Mouse (Mus musculus): ENCODE results near the gene Itsn2. TPM values are rescaled to one million over a fixed set of nuclear protein-coding genes. Genes with fewer than 3 reads are reported as not detected.

Itsn2 gene
- polyA plus RNA-seq, 1 experiment, result 0.84 TPM

GRCm38 (mm10) chr12:4638438-4638837, 46.0 kb downstream of the Itsn2 start:
- peaks cover 71% of the 10 kb centered on the region for H3K36me3 ChIP-seq (ENCODE audit: control insufficient read depth)
- TF ChIP-seq GATA1 (IDR thresholded peaks at IDR 0.05; ENCODE audit: low read length) (no peak), TAL1 (IDR thresholded peaks at IDR 0.05; ENCODE audit: low read length) (no peak)
- no peak overlapping the region for H3K4me3 ChIP-seq (replicated peaks)
- no peaks in the 10 kb centered on the region for H3K4me1 ChIP-seq (ENCODE audit: control insufficient read depth)
- no peaks in the 10 kb centered on the region for H3K9me3 ChIP-seq (ENCODE audit: control insufficient read depth, low read length)
- H3K27me3 ChIP-seq (ENCODE audit: control insufficient read depth), result no peaks in the 10 kb centered on the region

DNA sequence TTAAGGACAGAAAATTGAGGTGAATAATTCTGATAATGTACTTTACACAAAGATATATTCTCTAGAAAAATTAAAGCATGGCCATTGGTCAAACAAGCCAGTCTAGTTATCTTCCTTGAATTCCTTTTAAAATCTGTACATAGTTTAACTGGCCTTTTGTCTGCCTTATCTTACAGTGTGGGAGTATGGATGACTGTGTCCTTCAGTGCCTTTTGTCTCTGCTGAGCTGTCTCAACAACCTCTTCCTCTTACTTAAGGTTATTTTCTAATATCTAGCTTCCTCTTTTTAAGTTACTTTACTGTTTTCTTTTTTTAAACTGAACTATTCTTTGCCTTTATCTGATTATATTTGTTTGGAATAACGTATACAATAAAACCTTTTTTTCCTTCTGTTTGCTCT, 48.3 kb downstream of the Itsn2 start:
- peaks cover 66% of the 10 kb centered on the region for H3K36me3 ChIP-seq (ENCODE audit: control insufficient read depth)
- no peaks in the 10 kb centered on the region for H3K9me3 ChIP-seq (ENCODE audit: control insufficient read depth, low read length)
- H3K4me1 ChIP-seq (ENCODE audit: control insufficient read depth), result no peaks in the 10 kb centered on the region
- TF ChIP-seq TAL1 (IDR thresholded peaks at IDR 0.05; ENCODE audit: low read length) (no peak), GATA1 (IDR thresholded peaks at IDR 0.05; ENCODE audit: low read length) (no peak)
- H3K27me3 ChIP-seq (ENCODE audit: control insufficient read depth), result no peaks in the 10 kb centered on the region
- H3K4me3 ChIP-seq (replicated peaks), result no peak overlapping the region

DNA sequence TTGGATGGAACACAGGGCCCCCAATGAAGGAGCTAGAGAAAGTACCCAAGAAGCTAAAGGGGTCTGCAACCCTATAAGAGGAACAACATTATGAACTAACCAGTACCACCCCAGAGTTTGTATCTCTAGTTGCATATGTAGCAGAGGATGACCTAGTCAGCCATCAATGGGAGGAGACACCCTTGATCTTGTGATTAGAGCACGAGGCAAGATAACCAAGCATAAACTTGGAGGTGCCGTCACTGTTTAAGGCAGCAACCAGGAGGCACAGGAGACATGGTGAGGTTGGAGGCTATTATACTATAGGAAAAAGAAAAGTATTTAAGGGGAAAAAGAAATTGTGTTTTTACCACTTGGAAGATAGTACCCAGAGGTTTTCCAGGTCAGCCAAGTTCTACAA, 64.4 kb downstream of the Itsn2 start:
- TF ChIP-seq GATA1 (IDR thresholded peaks at IDR 0.05; ENCODE audit: low read length) (no peak), TAL1 (IDR thresholded peaks at IDR 0.05; ENCODE audit: low read length) (no peak)
- Histone ChIP-seq H3K36me3 (ENCODE audit: control insufficient read depth) (peaks cover 71% of the 10 kb centered on the region), H3K4me1 (ENCODE audit: control insufficient read depth) (peaks cover 7% of the 10 kb centered on the region), H3K27me3 (ENCODE audit: control insufficient read depth) (no peaks in the 10 kb centered on the region), H3K9me3 (ENCODE audit: control insufficient read depth, low read length) (no peaks in the 10 kb centered on the region), H3K4me3 (replicated peaks) (no peak overlapping the region)

- H3K4me3 ChIP-seq (replicated peaks), result no peak overlapping the region
- no peaks in the 10 kb centered on the region for H3K9me3 ChIP-seq (ENCODE audit: control insufficient read depth, low read length)
- H3K27me3 ChIP-seq (ENCODE audit: control insufficient read depth), result no peaks in the 10 kb centered on the region
- no peaks in the 10 kb centered on the region for H3K4me1 ChIP-seq (ENCODE audit: control insufficient read depth)
- TF ChIP-seq GATA1 (IDR thresholded peaks at IDR 0.05; ENCODE audit: low read length), result no peak
- no peak for TF ChIP-seq TAL1 (IDR thresholded peaks at IDR 0.05; ENCODE audit: low read length)
- H3K36me3 ChIP-seq (ENCODE audit: control insufficient read depth), result peaks cover 63% of the 10 kb centered on the region
Observed at GRCm38 (mm10) chr12:4664929-4665674, 72.7 kb downstream of the Itsn2 start.

DNA sequence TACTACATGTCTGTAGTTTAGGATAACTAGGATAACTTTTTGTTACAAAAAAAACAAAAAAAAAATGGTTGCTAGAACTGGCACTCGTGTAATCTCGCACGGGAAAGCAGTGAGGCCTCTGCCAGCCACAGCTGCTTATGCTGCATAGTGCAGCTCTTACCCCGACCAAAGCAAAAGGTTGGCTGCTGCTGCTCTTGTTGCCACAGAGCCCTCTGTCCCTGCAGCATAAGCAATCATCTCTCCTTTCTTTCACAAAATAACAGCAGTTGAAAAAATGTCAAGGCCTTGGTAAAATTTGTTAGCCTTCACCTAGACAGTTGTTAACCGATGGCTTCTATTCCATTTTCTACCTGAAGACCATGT, 73.2 kb downstream of the Itsn2 start:
- Histone ChIP-seq H3K4me3 (replicated peaks) (no peak overlapping the region), H3K27me3 (ENCODE audit: control insufficient read depth) (no peaks in the 10 kb centered on the region), H3K9me3 (ENCODE audit: control insufficient read depth, low read length) (no peaks in the 10 kb centered on the region), H3K36me3 (ENCODE audit: control insufficient read depth) (peaks cover 63% of the 10 kb centered on the region), H3K4me1 (ENCODE audit: control insufficient read depth) (no peaks in the 10 kb centered on the region)
- no peak for TF ChIP-seq TAL1 (IDR thresholded peaks at IDR 0.05; ENCODE audit: low read length)

- no peaks in the 10 kb centered on the region for H3K9me3 ChIP-seq (ENCODE audit: control insufficient read depth, low read length)
- TF ChIP-seq GATA1 (IDR thresholded peaks at IDR 0.05; ENCODE audit: low read length) (no peak), TAL1 (IDR thresholded peaks at IDR 0.05; ENCODE audit: low read length) (no peak)
- H3K4me1 ChIP-seq (ENCODE audit: control insufficient read depth), result peaks cover 29% of the 10 kb centered on the region
- H3K36me3 ChIP-seq (ENCODE audit: control insufficient read depth), result peaks cover 72% of the 10 kb centered on the region
- H3K27me3 ChIP-seq (ENCODE audit: control insufficient read depth), result no peaks in the 10 kb centered on the region
- H3K4me3 ChIP-seq (replicated peaks), result no peak overlapping the region
Observed at GRCm38 (mm10) chr12:4676336-4676735, 83.9 kb downstream of the Itsn2 start.

GRCm38 (mm10) chr12:4679971-4680370, 87.5 kb downstream of the Itsn2 start:
- peaks cover 42% of the 10 kb centered on the region for H3K4me1 ChIP-seq (ENCODE audit: control insufficient read depth)
- peak overlapping the region; percentile 58 for H3K4me3 ChIP-seq (replicated peaks)
- TF ChIP-seq TAL1 (IDR thresholded peaks at IDR 0.05; ENCODE audit: low read length), result peak; percentile 84
- TF ChIP-seq GATA1 (IDR thresholded peaks at IDR 0.05; ENCODE audit: low read length), result peak; percentile 91
- peaks cover 59% of the 10 kb centered on the region for H3K36me3 ChIP-seq (ENCODE audit: control insufficient read depth)
- no peaks in the 10 kb centered on the region for H3K9me3 ChIP-seq (ENCODE audit: control insufficient read depth, low read length)
- H3K27me3 ChIP-seq (ENCODE audit: control insufficient read depth), result no peaks in the 10 kb centered on the region

DNA sequence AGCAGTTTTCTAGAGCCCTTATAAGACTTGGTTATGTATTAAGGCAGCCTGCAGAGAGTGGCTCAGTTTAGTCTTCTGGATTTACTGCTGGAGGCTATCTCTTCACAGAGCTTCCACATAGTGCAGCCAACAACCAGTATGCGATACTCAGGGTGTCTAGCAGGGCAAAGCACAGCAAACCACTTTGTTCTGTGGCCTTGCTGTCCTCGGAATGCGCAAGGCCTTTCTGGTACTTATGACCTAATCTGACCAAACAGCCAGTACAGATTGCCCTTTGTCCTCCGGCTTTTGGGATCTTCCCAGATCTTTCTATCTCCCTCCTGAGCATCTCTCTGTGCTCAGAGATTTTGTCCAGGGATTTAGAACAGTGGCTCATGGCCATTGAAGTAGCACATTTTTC, 93.0 kb downstream of the Itsn2 start:
- Histone ChIP-seq H3K4me1 (ENCODE audit: control insufficient read depth) (peaks cover 31% of the 10 kb centered on the region), H3K9me3 (ENCODE audit: control insufficient read depth, low read length) (no peaks in the 10 kb centered on the region), H3K36me3 (ENCODE audit: control insufficient read depth) (peaks cover 43% of the 10 kb centered on the region), H3K27me3 (ENCODE audit: control insufficient read depth) (no peaks in the 10 kb centered on the region), H3K4me3 (replicated peaks) (no peak overlapping the region)
- TF ChIP-seq GATA1 (IDR thresholded peaks at IDR 0.05; ENCODE audit: low read length) (no peak), TAL1 (IDR thresholded peaks at IDR 0.05; ENCODE audit: low read length) (no peak)

- peaks cover 9% of the 10 kb centered on the region for H3K4me1 ChIP-seq (ENCODE audit: control insufficient read depth)
- no peaks in the 10 kb centered on the region for H3K9me3 ChIP-seq (ENCODE audit: control insufficient read depth, low read length)
- H3K36me3 ChIP-seq (ENCODE audit: control insufficient read depth), result peaks cover 40% of the 10 kb centered on the region
- H3K4me3 ChIP-seq (replicated peaks), result no peak overlapping the region
- TF ChIP-seq GATA1 (IDR thresholded peaks at IDR 0.05; ENCODE audit: low read length), result no peak
- no peak for TF ChIP-seq TAL1 (IDR thresholded peaks at IDR 0.05; ENCODE audit: low read length)
- no peaks in the 10 kb centered on the region for H3K27me3 ChIP-seq (ENCODE audit: control insufficient read depth)
Observed at GRCm38 (mm10) chr12:4688386-4688785, 95.9 kb downstream of the Itsn2 start.

- no peak for TF ChIP-seq TAL1 (IDR thresholded peaks at IDR 0.05; ENCODE audit: low read length)
- TF ChIP-seq GATA1 (IDR thresholded peaks at IDR 0.05; ENCODE audit: low read length), result no peak
- peaks cover 9% of the 10 kb centered on the region for H3K4me1 ChIP-seq (ENCODE audit: control insufficient read depth)
- H3K9me3 ChIP-seq (ENCODE audit: control insufficient read depth, low read length), result no peaks in the 10 kb centered on the region
- peaks cover 33% of the 10 kb centered on the region for H3K36me3 ChIP-seq (ENCODE audit: control insufficient read depth)
- no peak overlapping the region for H3K4me3 ChIP-seq (replicated peaks)
- no peaks in the 10 kb centered on the region for H3K27me3 ChIP-seq (ENCODE audit: control insufficient read depth)
Observed at GRCm38 (mm10) chr12:4689341-4689740, 96.9 kb downstream of the Itsn2 start.

All from erythroblast, embryonic 14.5 days (primary cell).